Mouse (Mus musculus) heart, postnatal 14 days (tissue): ENCODE results near the gene Lmo7. TPM values are rescaled to one million over a fixed set of nuclear protein-coding genes. Genes with fewer than 3 reads are reported as not detected.

ENCODE experiments used
- DNase-seq, 2 experiments: peaks; one replicate each; pipeline ENCODE4 v3.0.0; 2021 to 2022
- intact Hi-C: fragments of 180-260 bp; cut with DNase I; formaldehyde crosslinking; loops from one replicate; pipeline ENCODE4 v1.15.1; 2025
- long read RNA-seq, 2 experiments: library from polyadenylated mRNA; stranded (forward); transcript quantifications; one replicate each; pipeline ENCODE4 v2.0.0; 2021
- total RNA-seq, 2 experiments: library from RNA; stranded (reverse); gene quantifications; 2 replicates each; pipeline ENCODE4 v1.2.3; 2021

The Lmo7 gene
- 100 to 1,000 TPM; 375 to 378 TPM for total RNA-seq
- long read RNA-seq, experiment 1, partial matches to known transcripts, result 142 of 193 reads
- long read RNA-seq, experiment 1, other reads (novel, unspliced or antisense), result 49 of 193 reads
- long read RNA-seq, experiment 2, partial matches to known transcripts, result 132 of 183 reads
- long read RNA-seq, experiment 2, other reads (novel, unspliced or antisense), result 46 of 183 reads

GRCm38 (mm10) chr14:101729237-101729971 lies at the start of gene Lmo7, which contains the start of gene Gm9922:
Gene Lmo7, plus strand, starts transcription at chr14:101729957.
Gene Gm9922, minus strand, starts transcription at chr14:101729814.
- peak; percentile 67 to 74 for DNase-seq
- intact Hi-C loops, result no loop called here

DNA sequence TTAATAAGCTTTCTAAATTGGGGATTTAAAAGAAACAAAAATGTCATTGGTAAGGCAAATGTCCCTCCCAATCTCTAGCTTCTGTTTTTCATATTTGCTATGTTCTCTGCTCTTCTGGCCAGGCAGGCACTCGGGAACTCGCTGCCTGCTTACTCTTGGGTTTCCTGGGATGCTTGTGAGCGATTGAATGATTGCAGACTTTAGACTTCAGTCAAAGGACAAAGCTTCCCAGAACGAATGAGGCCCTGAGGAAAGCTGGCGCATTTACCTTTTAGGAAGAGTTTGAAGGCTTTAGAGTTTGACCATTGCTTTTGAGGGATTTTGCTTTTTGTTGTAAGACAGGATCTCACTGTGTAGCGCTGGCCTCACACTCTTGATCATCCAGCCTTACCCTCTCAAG lies 42.1 kb upstream of the Lmo7 start:
- intact Hi-C loops, result no loop called here
- no peak for DNase-seq

GRCm38 (mm10) chr14:101688406-101688805 lies 41.4 kb upstream of the Lmo7 start:
- intact Hi-C loops, result no loop called here
- peak in 1 of 2 experiments; percentile 4 for DNase-seq

DNA sequence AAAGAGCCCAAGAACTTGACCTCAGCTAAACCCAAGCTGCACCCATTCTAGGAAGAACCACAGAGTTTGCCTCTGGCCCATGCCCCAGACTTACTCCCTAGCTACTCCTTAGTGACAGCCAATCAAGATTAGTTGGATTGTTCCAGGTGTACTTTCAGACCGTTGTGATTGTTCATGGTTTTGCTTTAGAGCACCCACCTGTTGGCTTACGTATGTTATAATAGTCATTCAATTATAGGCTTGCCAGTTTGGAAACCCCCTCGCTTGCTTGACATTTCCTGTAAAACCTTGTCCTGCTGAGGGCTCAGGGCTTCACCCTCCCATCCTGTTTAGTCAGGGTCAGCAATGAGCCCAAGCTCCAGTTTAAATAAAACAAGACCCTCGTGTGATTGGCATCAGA lies 25.3 kb upstream of the Lmo7 start:
- intact Hi-C loops, result no loop called here
- DNase-seq, result no peak

DNA sequence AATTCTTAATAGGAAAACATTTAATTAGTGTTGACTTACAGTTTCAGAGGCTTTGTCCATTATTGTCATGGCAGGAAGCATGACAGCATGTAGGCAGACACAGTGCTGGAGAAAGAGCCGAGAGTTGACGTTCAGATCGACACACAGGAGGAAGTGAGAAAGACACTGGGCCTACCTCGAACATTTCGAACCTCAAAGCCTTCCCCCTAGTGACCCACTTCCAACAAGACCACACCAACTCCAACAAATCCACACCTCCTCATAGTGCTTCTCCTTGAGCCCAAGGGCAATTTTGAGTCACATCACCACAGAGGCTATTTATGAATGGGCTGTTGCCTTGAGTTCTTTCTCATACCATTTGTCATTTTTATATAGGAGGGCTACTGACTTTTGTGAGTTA lies 22.7 kb upstream of the Lmo7 start:
- DNase-seq, result no peak
- intact Hi-C loops, result no loop called here

GRCm38 (mm10) chr14:101714414-101714813 lies 15.3 kb upstream of the Lmo7 start:
- DNase-seq, result no peak
- intact Hi-C loops, result no loop called here

- DNase-seq, result peak in 1 of 2 experiments; percentile 3
- intact Hi-C loops, result no loop called here
These were observed 375 bp downstream of the Lmo7 start for GRCm38 (mm10) chr14:101729972-101730692.

DNA sequence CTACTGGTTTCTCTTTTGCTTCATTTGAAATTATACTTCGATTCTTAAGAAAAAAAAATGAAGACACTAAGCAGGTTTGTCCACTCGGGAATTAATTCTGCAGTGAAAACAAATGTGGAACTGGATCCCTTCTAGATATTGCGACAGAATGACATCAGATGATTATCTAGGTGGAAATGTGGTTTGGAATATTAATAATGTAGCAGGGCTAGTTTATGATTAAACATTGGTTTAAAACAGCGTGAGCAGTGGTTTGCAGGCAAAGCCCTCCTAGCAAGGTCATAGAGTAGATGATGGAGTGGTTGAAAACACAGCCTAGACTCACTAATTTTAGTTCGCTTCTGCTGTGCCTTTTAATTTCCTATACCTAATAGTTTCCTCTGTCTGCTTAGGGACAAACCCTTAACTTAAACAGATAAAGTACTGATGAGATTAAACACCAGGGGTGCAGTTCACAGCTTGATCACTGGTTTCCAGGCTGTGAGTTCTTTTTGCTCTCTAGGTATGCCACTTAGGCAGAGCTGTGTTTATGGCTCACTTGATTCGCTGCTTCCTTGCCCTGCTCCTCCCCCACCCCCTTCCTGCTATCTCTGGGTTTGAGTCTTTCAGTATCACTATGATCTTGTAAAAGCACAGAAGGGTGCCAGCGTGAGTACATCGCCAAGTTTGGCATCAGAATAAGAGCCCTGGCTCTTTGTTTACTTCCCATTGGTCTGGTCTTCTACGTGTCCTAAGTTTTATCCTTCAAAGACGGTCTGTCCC lies 4.0 kb downstream of the Lmo7 start:
- no peak for DNase-seq
- intact Hi-C loops, result no loop called here

DNA sequence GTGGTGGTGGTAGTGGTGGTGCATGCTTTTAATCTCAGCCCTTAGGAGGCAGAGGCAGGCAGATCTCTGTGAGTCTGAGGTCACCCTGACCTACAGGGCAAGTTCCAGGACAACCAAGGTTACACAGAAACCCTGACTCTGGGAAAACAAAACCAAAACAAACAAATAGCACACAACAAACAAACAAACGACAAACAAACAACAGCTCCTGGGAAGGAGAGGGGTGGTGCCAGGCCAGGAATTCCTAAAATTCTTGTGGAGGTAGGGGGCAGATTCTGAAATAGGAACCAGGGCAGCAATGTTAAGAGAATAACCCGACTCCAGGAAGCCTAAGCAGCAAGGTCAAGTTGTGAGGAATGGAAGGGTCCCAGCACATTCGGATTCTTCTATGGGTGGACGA lies 7.7 kb downstream of the Lmo7 start:
- no peak for DNase-seq
- intact Hi-C loops, result no loop called here

DNA sequence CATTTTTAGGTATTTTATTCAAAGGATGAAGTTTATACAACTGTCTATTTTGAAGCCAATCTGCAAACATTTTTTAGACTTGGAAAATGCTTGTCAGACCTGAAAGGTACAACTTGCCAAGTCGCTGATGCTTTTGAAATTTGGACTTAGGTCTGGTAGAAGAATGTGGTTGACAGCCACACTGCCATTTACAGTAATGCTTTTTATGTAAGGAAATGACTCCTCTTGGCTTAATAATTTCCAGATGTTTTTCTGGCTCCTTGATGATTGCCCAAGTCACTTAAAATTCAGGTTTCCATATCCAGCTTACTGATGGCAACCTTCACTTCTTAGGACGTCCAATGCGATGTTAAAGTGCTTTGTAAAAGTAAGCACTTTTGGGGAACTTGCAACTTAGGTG lies 16.9 kb downstream of the Lmo7 start:
- no peak for DNase-seq
- intact Hi-C loops, result no loop called here

GRCm38 (mm10) chr14:101747811-101748210 lies 18.1 kb downstream of the Lmo7 start:
- no peak for DNase-seq
- intact Hi-C loops, result no loop called here

GRCm38 (mm10) chr14:101748436-101748835 lies 18.7 kb downstream of the Lmo7 start:
- DNase-seq, result no peak
- intact Hi-C loops, result no loop called here

- intact Hi-C loops, result no loop called here
- no peak for DNase-seq
These were observed 21.2 kb downstream of the Lmo7 start for GRCm38 (mm10) chr14:101750910-101751309.

GRCm38 (mm10) chr14:101755425-101755824 lies 25.7 kb downstream of the Lmo7 start:
- DNase-seq, result no peak
- intact Hi-C loops, result no loop called here

DNA sequence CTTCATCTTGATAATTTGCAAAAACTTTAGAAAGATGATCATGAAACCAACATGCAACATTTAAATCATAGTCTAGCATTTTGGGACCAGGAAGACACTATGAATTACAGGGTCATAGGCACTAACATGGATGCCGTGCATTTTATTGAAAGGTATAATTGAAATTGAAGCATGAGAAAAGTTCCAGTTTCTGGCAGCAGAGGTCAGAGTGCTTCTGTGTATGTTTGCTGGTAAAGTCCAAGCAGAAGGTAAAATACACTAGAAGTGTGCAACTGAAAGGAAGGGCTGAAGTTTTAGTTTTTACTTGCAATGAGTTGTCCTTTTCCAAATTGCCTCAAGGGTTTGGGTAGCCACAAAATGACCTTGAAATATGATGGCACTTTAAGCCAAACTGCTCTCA lies 32.5 kb downstream of the Lmo7 start:
- DNase-seq, result no peak

DNA sequence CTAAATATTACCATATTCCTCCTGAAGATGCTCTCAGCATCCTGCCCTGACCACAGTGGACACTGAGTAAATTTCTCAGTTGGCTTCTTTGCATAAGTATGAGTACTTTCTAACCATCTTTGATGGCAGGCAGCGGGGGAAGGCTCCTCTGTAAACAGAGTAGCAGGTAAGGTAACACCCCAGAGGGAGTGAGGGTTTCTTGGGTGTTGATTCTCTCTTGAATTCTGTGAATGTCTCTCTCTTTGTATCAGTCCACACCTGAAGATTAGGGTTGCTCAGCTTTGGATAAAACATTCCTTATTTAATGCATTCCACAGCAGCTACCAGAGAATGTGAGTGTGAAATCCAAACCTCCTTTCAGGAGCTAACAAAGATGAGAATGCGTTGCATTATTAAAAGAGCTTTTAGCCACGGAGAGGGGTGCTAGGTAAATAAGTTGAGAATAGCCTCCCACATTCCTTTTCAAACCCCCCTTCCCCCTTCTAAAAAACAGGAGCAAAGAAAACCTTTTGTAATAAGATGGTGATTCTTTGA lies 34.1 kb downstream of the Lmo7 start:
- no peak for DNase-seq
- intact Hi-C loops, result no loop called here

More for the DNA sequence above, 32.5 kb downstream of the Lmo7 start:
- intact Hi-C loops, result no loop called here

DNA sequence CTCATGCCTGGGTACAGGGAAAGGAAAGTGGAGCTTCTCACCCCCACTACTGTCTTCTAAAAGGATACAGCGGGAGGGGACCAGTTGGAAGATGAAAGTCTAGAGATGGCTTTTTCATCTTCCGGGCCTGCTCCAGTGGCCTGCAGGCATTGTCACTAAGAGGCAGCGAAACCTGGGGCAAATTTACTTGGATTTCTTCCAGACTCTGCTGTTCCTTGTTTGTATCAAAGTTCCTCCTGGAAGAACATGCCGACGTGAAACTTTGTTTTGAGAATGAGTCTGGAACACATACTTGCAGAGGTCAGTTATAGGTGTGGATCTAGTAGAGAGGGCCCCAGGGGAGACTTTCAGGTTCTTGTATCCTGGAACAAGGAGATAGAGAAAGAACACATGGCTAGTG lies 41.6 kb downstream of the Lmo7 start:
- intact Hi-C loops, result loop anchor here (10.0 kb wide), 1 partner anchor 1223 kb away; no protein-coding TSS in a partner anchor
- DNase-seq, result no peak

DNA sequence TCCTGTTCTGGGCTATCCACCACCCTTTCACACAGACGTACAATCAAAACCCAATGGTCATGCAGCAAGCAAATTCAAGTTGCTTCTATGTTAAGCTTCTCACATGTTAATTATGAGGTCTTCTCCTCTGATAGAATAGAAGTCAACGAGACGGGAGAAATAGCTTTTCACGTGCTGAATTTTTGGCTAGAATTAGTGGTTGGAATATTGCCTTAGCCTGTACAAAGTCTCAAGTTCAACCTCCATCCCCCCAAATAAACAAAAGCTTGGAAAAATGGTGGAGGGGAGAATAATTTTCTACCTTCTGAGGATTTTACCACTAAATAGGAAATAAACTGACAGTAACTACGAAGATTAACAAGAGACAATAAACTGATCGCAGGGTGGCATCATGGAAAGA lies 42.0 kb downstream of the Lmo7 start:
- DNase-seq, result no peak
- intact Hi-C loops, result loop anchor here (10.0 kb wide), 1 partner anchor 1223 kb away; no protein-coding TSS in a partner anchor

GRCm38 (mm10) chr14:101774631-101775030 lies 44.9 kb downstream of the Lmo7 start:
- DNase-seq, result peak; percentile 8 to 55
- intact Hi-C loops, result loop anchor here (5.0 to 10.0 kb wide), 2 partner anchors 733 to 1220 kb away; no protein-coding TSS in a partner anchor
